Mouse (Mus musculus) neural tube, embryonic 11.5 days (tissue): ENCODE data around the gene Adgra1. TPM values are rescaled to one million over a fixed set of nuclear protein-coding genes. Genes with fewer than 3 reads are reported as not detected.

Source experiments
- ATAC-seq: fragments of 200-750 bp; cut with Nextera tagmentation; 2 replicates; pipeline ENCODE4 v1.8.0; 2017; ENCODE audit warnings: moderate number of reproducible peaks, mild to moderate bottlenecking, moderate TSS enrichment, moderate library complexity; ENCODE audit not compliant: insufficient read depth, low FRiP score, low TSS enrichment
- DNase-seq: peaks from one replicate; pipeline ENCODE4 v3.0.0-alpha.2; 2015; ENCODE audit warnings: low spot score
- H3K27ac ChIP-seq: fragments of 300-500 bp; sonication (generic); 2 replicates; pipeline ENCODE4 v1.5.1; 2014; ENCODE audit warnings: low read depth, mild to moderate bottlenecking, low read length
- H3K27me3 ChIP-seq: fragments of 300-500 bp; sonication (generic); 2 replicates; pipeline ENCODE4 v1.6.1; 2014; ENCODE audit warnings: mild to moderate bottlenecking, low read length, mixed read lengths; ENCODE audit not compliant: control insufficient read depth, insufficient read depth
- H3K36me3 ChIP-seq: fragments of 300-500 bp; sonication (generic); 2 replicates; pipeline ENCODE4 v1.6.1; 2014; ENCODE audit warnings: mild to moderate bottlenecking, low read length, moderate library complexity, mixed read lengths; ENCODE audit not compliant: control insufficient read depth, insufficient read depth
- H3K4me1 ChIP-seq: fragments of 300-500 bp; sonication (generic); 2 replicates; pipeline ENCODE4 v1.6.1; 2014; ENCODE audit warnings: low read length, mixed read lengths; ENCODE audit not compliant: control insufficient read depth, insufficient read depth
- H3K4me2 ChIP-seq: fragments of 300-500 bp; sonication (generic); 2 replicates; pipeline ENCODE4 v1.6.1; 2014; ENCODE audit warnings: low read depth, mild to moderate bottlenecking, moderate library complexity
- H3K4me3 ChIP-seq: fragments of 300-500 bp; sonication (generic); 2 replicates; pipeline ENCODE4 v1.5.1; 2014; ENCODE audit warnings: low read depth, low read length
- H3K9ac ChIP-seq: fragments of 300-500 bp; sonication (generic); 2 replicates; pipeline ENCODE4 v1.6.1; 2014; ENCODE audit warnings: mild to moderate bottlenecking, low read length
- H3K9me3 ChIP-seq: fragments of 300-500 bp; sonication (generic); 2 replicates; pipeline ENCODE4 v1.6.1; 2016; ENCODE audit warnings: low read length; ENCODE audit not compliant: control insufficient read depth
- WGBS: fragments of 180-500 bp; shearing (Covaris S2); extraction: QIAGEN DNeasy Blood & Tissue Kit; methylation state at CpG from one replicate; pipeline ENCODE4 v1.1.7; 2014; 5-methylcytosine and 5-hydroxymethylcytosine counted together
- polyA plus RNA-seq: library from polyadenylated mRNA; unstranded; fragments of >200 nt; fragmentation: Nextera tagmentation; extraction: Ambion mirVana; gene quantifications from 2 replicates; pipeline ENCODE4 v1.2.1, GENCODE M21; 2014

The Adgra1 gene
- polyA plus RNA-seq, 1 experiment from 2014 or later = 9.9 TPM

DNA sequence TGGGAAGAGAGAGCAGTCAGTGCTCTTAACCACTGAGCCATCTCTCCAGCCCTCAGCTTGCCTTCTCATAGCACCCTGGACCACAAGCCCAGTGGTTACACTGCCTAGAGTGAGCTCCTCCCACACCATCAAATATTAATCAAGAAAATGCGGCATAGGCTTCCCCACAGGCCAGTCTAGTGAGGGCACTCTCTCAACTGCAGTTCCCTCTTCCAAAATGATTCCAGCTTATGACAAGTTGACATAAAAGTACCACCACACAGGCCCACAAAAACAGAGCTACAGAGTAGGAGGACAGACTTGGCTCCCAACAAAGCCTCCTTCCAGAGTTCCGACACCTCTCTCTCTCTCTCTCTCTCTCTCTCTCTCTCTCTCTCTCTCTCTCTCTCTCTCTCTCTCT is 29.1 kb downstream of the Adgra1 start:
- Histone ChIP-seq H3K27me3 (no peaks in the 10 kb centered on the region), H3K4me2 (no peak overlapping the region), H3K4me1 (no peaks in the 10 kb centered on the region), H3K36me3 (no peaks in the 10 kb centered on the region), H3K4me3 (no peak overlapping the region), H3K9me3 (no peaks in the 10 kb centered on the region), H3K27ac (no peak overlapping the region), H3K9ac (no peak overlapping the region)
- ATAC-seq (no peak), DNase-seq (no peak)
- WGBS = 74% methylated on average over 2 of the region's 2 CpGs

DNA sequence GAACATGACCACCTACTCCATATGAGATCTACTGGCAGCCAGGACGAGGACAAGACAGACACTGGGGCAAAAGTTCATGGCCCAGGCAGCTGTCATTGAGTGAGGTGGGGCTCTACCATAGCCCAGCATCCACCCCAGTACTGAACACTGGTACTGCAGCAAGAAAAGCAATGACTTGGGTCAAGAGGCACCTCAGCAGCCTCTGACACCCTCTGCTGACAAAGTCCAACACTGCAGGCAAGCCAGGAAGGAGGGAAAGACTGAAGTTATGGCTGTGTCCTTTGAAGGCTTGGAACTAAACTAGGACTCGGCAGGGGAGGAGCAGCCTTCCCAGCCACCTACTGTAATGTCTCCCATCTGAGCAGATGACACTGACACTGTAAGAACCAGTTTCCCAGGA is 30.3 kb downstream of the Adgra1 start:
- H3K9me3 ChIP-seq = no peaks in the 10 kb centered on the region
- no peak overlapping the region for H3K4me3 ChIP-seq
- H3K9ac ChIP-seq = no peak overlapping the region
- H3K27ac ChIP-seq = no peak overlapping the region
- no peaks in the 10 kb centered on the region for H3K27me3 ChIP-seq
- H3K36me3 ChIP-seq = no peaks in the 10 kb centered on the region
- H3K4me2 ChIP-seq = no peak overlapping the region
- no peaks in the 10 kb centered on the region for H3K4me1 ChIP-seq
- no peak for ATAC-seq
- DNase-seq = peak; percentile 42
- 57% methylated on average over 2 of the region's 2 CpGs for WGBS

DNA sequence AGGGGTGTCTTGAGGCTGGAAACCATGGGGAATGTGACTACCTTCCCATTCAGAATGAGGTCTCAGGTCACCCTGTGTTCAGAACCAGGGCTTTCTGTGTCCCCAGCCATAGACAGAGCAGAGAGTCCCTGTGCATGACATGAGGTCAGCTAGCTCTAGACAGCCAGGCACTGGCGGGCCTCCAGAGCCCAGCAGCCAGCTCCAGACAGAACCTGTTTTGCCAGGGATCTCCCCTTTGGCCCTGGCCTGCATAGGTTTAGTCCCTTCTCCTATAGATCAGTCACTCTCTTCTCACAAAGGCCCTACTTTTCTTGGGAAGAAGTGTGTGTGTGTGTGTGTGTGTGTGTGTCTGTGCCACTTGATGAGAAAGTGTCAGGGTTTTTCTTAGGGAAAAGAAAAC is 30.9 kb downstream of the Adgra1 start:
- Histone ChIP-seq H3K4me2 (no peak overlapping the region), H3K9ac (no peak overlapping the region), H3K27ac (no peak overlapping the region), H3K9me3 (no peaks in the 10 kb centered on the region), H3K4me1 (no peaks in the 10 kb centered on the region), H3K36me3 (no peaks in the 10 kb centered on the region), H3K27me3 (no peaks in the 10 kb centered on the region), H3K4me3 (no peak overlapping the region)
- DNase-seq (no peak), ATAC-seq (no peak)
- 90% methylated on average over 1 of the region's 1 CpGs for WGBS

DNA sequence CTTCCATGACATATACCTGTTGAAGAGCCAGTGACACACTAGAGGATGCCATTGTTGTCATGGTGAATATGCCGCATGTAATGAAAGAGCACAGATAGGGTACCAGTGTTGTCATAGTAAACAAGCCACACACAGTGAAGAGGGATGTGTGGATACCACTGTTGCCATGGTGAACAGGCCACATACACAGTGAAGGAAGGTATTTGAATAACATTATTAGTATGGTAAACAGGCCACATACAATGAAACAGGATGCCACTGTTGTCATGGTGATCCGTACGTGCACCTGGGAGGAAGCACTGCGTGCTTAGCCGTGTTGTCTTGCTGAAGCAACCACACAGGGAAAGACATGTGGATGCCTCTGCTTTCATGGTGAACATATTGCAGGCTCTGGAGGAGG is 37.0 kb downstream of the Adgra1 start:
- DNase-seq (no peak), ATAC-seq (no peak)
- Histone ChIP-seq H3K4me2 (no peak overlapping the region), H3K27ac (no peak overlapping the region), H3K4me1 (no peaks in the 10 kb centered on the region), H3K27me3 (no peaks in the 10 kb centered on the region), H3K4me3 (no peak overlapping the region), H3K9ac (no peak overlapping the region), H3K36me3 (no peaks in the 10 kb centered on the region), H3K9me3 (no peaks in the 10 kb centered on the region)
- WGBS = 86% methylated on average over 5 of the region's 5 CpGs

DNA sequence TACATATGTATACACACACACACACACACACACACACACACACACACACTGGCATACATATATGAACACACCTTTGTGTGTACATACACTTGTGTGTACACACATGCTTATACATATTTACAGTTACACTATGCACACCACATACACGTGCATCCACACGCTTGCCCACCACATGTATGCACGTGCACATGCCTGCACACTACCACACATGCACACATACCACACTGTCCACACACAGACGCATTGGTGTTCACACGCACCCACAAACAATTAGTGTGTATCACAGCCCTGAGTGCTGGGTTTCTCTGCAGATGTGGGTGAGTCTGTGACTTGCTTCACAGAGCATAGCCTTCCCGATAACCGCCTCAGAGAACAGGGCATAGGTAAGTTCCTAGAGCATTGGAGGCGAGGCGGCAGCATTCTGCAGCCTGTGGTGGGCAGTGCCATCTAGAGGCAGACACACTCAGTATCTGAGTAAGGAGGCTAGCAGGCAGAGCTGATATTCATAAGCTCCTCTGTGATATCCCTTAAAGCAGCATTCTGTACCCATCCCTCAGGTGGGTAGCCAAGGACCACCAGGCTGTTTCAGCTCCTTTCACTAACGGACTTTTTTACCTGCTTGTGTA is 43.3 kb downstream of the Adgra1 start:
- ATAC-seq (no peak), DNase-seq (peak; percentile 30)
- H3K4me1 ChIP-seq = no peaks in the 10 kb centered on the region
- H3K9me3 ChIP-seq = no peaks in the 10 kb centered on the region
- no peak overlapping the region for H3K4me2 ChIP-seq
- WGBS = 73% methylated on average over 10 of the region's 10 CpGs
- H3K36me3 ChIP-seq = no peaks in the 10 kb centered on the region
- no peak overlapping the region for H3K9ac ChIP-seq
- no peak overlapping the region for H3K27ac ChIP-seq
- H3K4me3 ChIP-seq = no peak overlapping the region
- H3K27me3 ChIP-seq = no peaks in the 10 kb centered on the region

DNA sequence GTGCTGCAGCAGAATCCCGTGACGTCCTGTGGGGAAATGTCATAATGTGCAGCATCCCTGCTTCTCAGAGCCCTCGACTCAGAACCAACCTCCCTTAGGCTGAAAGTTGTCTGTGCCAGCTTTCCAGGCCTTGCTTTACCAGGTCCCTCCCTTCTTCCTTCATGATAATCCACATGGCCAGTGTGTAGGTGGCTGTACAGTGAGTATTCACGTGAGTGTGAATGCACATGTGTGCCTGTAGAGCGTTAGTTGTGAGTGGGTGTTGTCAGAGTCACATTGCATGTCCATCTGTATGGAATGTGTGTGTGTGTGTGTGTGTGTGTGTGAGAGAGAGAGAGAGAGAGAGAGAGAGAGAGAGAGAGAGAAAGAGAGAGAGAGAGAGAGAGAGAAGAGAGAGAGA is 44.1 kb downstream of the Adgra1 start:
- ATAC-seq = no peak
- WGBS = 80% methylated on average over 5 of the region's 5 CpGs

DNA sequence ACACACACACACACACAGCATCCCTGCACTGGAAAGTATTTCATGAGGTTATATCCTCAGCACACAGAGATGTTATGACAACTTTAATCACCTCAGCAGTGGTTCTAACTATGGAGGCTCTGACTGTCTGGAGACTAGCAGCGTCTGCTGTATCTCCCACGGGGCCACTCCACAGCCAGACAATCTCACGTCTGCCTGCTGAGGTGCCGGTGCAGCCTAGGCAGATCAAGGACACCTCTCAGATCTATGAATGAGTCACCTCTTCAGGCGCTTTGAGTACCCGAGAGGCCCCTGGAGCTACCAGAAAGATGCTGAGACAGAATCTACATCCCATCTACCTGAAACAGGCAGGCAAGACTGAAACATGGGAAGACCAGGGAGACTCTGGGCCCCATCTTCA is 44.6 kb downstream of the Adgra1 start:
- WGBS = 77% methylated on average over 6 of the region's 6 CpGs
- Histone ChIP-seq H3K9me3 (no peaks in the 10 kb centered on the region), H3K4me1 (no peaks in the 10 kb centered on the region), H3K4me3 (no peak overlapping the region), H3K27ac (no peak overlapping the region), H3K27me3 (no peaks in the 10 kb centered on the region), H3K36me3 (no peaks in the 10 kb centered on the region), H3K4me2 (no peak overlapping the region), H3K9ac (no peak overlapping the region)
- DNase-seq = no peak
- no peak for ATAC-seq

More for the DNA sequence above, 44.1 kb downstream of the Adgra1 start:
- no peak for DNase-seq
- no peak overlapping the region for H3K9ac ChIP-seq
- no peak overlapping the region for H3K4me3 ChIP-seq
- no peak overlapping the region for H3K4me2 ChIP-seq
- no peak overlapping the region for H3K27ac ChIP-seq
- no peaks in the 10 kb centered on the region for H3K9me3 ChIP-seq
- no peaks in the 10 kb centered on the region for H3K36me3 ChIP-seq
- no peaks in the 10 kb centered on the region for H3K27me3 ChIP-seq
- no peaks in the 10 kb centered on the region for H3K4me1 ChIP-seq

DNA sequence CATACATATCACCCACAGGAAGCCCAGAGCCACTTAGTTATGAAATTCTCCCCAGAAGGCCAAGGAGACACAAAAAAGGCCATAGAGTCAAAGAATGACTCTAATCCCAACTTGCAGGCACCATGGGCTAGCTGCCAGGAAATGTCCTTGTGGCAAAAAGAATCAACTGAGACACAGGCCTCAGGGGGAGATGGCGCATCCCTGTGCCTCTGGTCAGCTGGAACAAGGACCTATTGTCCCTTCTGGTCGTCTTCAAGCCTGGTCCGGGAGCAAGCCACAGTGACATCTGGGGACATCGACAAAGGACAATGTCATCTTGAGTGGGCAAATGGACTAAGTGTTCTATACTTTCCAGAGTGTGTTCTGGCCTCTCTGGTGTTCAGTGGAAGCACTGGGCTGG is 49.6 kb downstream of the Adgra1 start:
- Histone ChIP-seq H3K9ac (no peak overlapping the region), H3K4me1 (no peaks in the 10 kb centered on the region), H3K36me3 (no peaks in the 10 kb centered on the region), H3K4me2 (no peak overlapping the region), H3K27me3 (no peaks in the 10 kb centered on the region), H3K27ac (no peak overlapping the region), H3K9me3 (no peaks in the 10 kb centered on the region), H3K4me3 (no peak overlapping the region)
- WGBS = 79% methylated on average over 4 of the region's 4 CpGs
- DNase-seq (no peak), ATAC-seq (no peak)

DNA sequence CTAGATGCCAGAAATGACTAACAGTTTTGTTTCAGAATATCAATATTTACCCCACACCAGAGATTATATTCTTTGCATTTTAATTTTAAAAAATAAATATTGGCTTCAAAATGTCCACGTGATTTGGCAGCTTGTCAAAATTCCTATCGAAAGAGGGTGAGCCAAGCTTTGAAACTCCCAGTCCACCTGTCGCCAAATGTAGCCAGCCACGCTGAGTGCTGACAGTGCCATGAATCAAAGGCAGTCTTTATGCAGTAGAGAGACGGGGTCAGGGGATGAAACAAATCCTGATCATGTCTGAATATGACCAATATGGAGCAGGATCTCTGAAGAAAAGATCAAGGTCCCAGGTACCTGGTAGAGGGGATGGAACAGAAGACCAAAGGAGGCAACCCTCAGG is 57.8 kb downstream of the Adgra1 start:
- Histone ChIP-seq H3K9me3 (no peaks in the 10 kb centered on the region), H3K9ac (no peak overlapping the region), H3K36me3 (no peaks in the 10 kb centered on the region), H3K4me3 (no peak overlapping the region), H3K27ac (no peak overlapping the region), H3K27me3 (peaks cover 30% of the 10 kb centered on the region), H3K4me2 (no peak overlapping the region), H3K4me1 (no peaks in the 10 kb centered on the region; the same call in 1 of the 2 replicates)
- no peak for ATAC-seq
- WGBS = 76% methylated on average over 5 of the region's 5 CpGs
- no peak for DNase-seq
